Comparison of ENCODE assay signal across 9 mouse cellular contexts in the genomic region with DNA sequence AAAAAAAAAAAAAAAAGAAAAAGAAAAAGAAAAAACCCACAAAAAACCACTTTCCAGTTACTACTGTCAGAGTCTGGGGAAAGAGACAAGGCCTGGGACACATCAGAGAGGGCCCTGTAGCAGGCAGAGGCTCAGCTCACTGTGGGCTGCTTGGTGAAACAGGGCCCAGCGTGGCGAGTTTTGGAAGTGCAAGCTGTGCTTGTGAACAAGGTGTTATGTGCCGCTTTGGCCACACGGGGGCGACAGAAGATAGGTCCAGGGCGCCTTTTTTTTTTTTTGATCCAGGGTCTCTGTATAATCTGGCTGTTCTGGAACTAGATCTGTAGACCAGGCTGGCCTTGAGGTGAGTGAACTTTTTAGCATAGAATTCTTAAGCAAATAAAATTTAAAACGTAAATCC. TPM values are rescaled to one million over a fixed set of nuclear protein-coding genes. Genes with fewer than 3 reads are reported as not detected.
DNase-seq lines count a peak whose midpoint lies in the region; ATAC-seq lines count a peak whose summit lies in the region.
"Had no signal": no experiment of that assay in that cellular context is flagged by ENCODE, and none has a peak within 500 bp of the region (broad histone marks: within the 10 kb centered on the region; RNA-seq: fewer than 3 reads in every experiment).

No protein-coding gene starts in this region.

- 5% methylated on average over 7 of the region's 7 CpGs for WGBS in heart, embryonic 11.5 days (ENCODE audit: insufficient replicate concordance)
- WGBS in forebrain, embryonic 15.5 days: 2% methylated on average over 7 of the region's 7 CpGs
- WGBS in hindbrain, embryonic 16.5 days: under 1% methylated on average over 7 of the region's 7 CpGs
- WGBS in midbrain, embryonic 16.5 days: 2% methylated on average over 7 of the region's 7 CpGs

- no peaks in the 10 kb centered on the region for H3K4me1 ChIP-seq in heart, embryonic 11.5 days (ENCODE audit: control insufficient read depth, insufficient read depth, low read length)
- H3K4me1 ChIP-seq in forebrain, embryonic 15.5 days: peaks cover 14% of the 10 kb centered on the region
- H3K4me1 ChIP-seq in hindbrain, embryonic 16.5 days (ENCODE audit: control insufficient read depth, insufficient read depth, low read depth, low read length): peaks cover 7% of the 10 kb centered on the region
- peaks cover 9% of the 10 kb centered on the region for H3K4me1 ChIP-seq in midbrain, embryonic 16.5 days (ENCODE audit: control insufficient read depth, insufficient read depth, low read length)

- intact Hi-C loops in left cerebral cortex, postnatal 36 days (cut with DNase I): loop anchor here (2.0 kb wide), 1 partner anchor 57 kb away; a partner anchor contains a TSS

- H3K27ac ChIP-seq in heart, embryonic 11.5 days (ENCODE audit: low read depth, low read length): no peak overlapping the region
- H3K27ac ChIP-seq in forebrain, embryonic 15.5 days (replicated peaks): no peak overlapping the region
- H3K27ac ChIP-seq in hindbrain, embryonic 16.5 days (ENCODE audit: low read depth, low read length): no peak overlapping the region
- no peak overlapping the region for H3K27ac ChIP-seq in midbrain, embryonic 16.5 days (ENCODE audit: low read length)
- H3K27ac ChIP-seq: neural tube, embryonic 12.5 days had no signal

- peaks cover 9% of the 10 kb centered on the region for H3K36me3 ChIP-seq in heart, embryonic 11.5 days (ENCODE audit: control insufficient read depth, insufficient read depth, low read length)
- peaks cover 18% of the 10 kb centered on the region for H3K36me3 ChIP-seq in forebrain, embryonic 15.5 days
- peaks cover 11% of the 10 kb centered on the region for H3K36me3 ChIP-seq in hindbrain, embryonic 16.5 days (ENCODE audit: control insufficient read depth, insufficient read depth, low read length)
- H3K36me3 ChIP-seq in midbrain, embryonic 16.5 days (ENCODE audit: control insufficient read depth, insufficient read depth, low read length): peaks cover 16% of the 10 kb centered on the region

- H3K9ac ChIP-seq in heart, embryonic 11.5 days (ENCODE audit: low read depth, low read length): no peak overlapping the region
- no peak overlapping the region for H3K9ac ChIP-seq in forebrain, embryonic 15.5 days (replicated peaks)
- no peak overlapping the region for H3K9ac ChIP-seq in hindbrain, embryonic 16.5 days (ENCODE audit: low read depth, low read length)
- no peak overlapping the region for H3K9ac ChIP-seq in midbrain, embryonic 16.5 days (ENCODE audit: low read depth, low read length)
- H3K9ac ChIP-seq: neural tube, embryonic 12.5 days had no signal

- DNase-seq in heart, adult 18-20 months: peak; percentile 85 to 96
- DNase-seq in c-Kit-positive CD71-negative TER-119-negative erythroid progenitor cells, embryonic 14.5 days (ENCODE audit: low read depth): peak; percentile 89
- DNase-seq in left cerebral cortex, postnatal 36 days (ENCODE audit: low spot score in 2 of 2): peak; percentile 81 to 86
- DNase-seq in spleen, postnatal 14 days (ENCODE audit: low spot score in 2 of 2): peak; percentile 82 to 91

- peaks cover 6% of the 10 kb centered on the region for H3K27me3 ChIP-seq in heart, embryonic 11.5 days (ENCODE audit: control insufficient read depth, insufficient read depth, low read length)
- no peaks in the 10 kb centered on the region for H3K27me3 ChIP-seq in forebrain, embryonic 15.5 days
- H3K27me3 ChIP-seq in hindbrain, embryonic 16.5 days (replicated peaks; ENCODE audit: control insufficient read depth, insufficient read depth, low read length): no peaks in the 10 kb centered on the region
- H3K27me3 ChIP-seq in midbrain, embryonic 16.5 days (ENCODE audit: control insufficient read depth, insufficient read depth, low read depth, low read length): no peaks in the 10 kb centered on the region

- H3K4me3 ChIP-seq in heart, embryonic 11.5 days (ENCODE audit: low read depth, low read length): no peak overlapping the region
- no peak overlapping the region for H3K4me3 ChIP-seq in forebrain, embryonic 15.5 days
- H3K4me3 ChIP-seq in hindbrain, embryonic 16.5 days (ENCODE audit: low read length): no peak overlapping the region
- H3K4me3 ChIP-seq in midbrain, embryonic 16.5 days (ENCODE audit: low read depth, low read length): no peak overlapping the region
- H3K4me3 ChIP-seq: neural tube, embryonic 12.5 days had no signal

- no peak overlapping the region for H3K4me2 ChIP-seq in heart, embryonic 11.5 days
- H3K4me2 ChIP-seq in forebrain, embryonic 15.5 days (replicated peaks): no peak overlapping the region
- no peak overlapping the region for H3K4me2 ChIP-seq in hindbrain, embryonic 16.5 days (ENCODE audit: low read length)
- no peak overlapping the region for H3K4me2 ChIP-seq in midbrain, embryonic 16.5 days (ENCODE audit: low read length)
- H3K4me2 ChIP-seq: neural tube, embryonic 12.5 days had no signal

- ATAC-seq in heart, embryonic 11.5 days (replicated peaks; ENCODE audit: insufficient number of reproducible peaks, low FRiP score, low TSS enrichment): no peak
- 0 out of 2 replicates have a peak, but pooled peaks have one; percentile 49 for ATAC-seq in forebrain, embryonic 15.5 days (replicated peaks)
- peak; percentile 41; the same call in 1 of the 2 replicates for ATAC-seq in hindbrain, embryonic 16.5 days
- 0 out of 2 replicates have a peak, but pooled peaks have one; percentile 61 for ATAC-seq in midbrain, embryonic 16.5 days

- no peaks in the 10 kb centered on the region for H3K9me3 ChIP-seq in heart, embryonic 11.5 days (replicated peaks; ENCODE audit: control insufficient read depth, low read length)
- no peaks in the 10 kb centered on the region for H3K9me3 ChIP-seq in forebrain, embryonic 15.5 days
- no peaks in the 10 kb centered on the region for H3K9me3 ChIP-seq in hindbrain, embryonic 16.5 days (ENCODE audit: control insufficient read depth, low read length)
- H3K9me3 ChIP-seq in midbrain, embryonic 16.5 days (replicated peaks; ENCODE audit: control insufficient read depth, low read length, poor library complexity, severe bottlenecking): no peaks in the 10 kb centered on the region
- H3K9me3 ChIP-seq: neural tube, embryonic 12.5 days had no signal

RNA-seq across cellular contexts. Expression of a gene that starts 11.3 kb away (rescaled TPM):
- total RNA-seq in heart, adult 18-20 months (2021): 1 to 10 TPM; 6.4 to 7.8 TPM
- 4.0 and 6.4 TPM in 2 replicates for polyA plus RNA-seq in heart, embryonic 11.5 days (2014; fragmentation: Nextera tagmentation; extraction: Ambion mirVana)
- 22.0 and 22.7 TPM in 2 replicates for polyA plus RNA-seq in forebrain, embryonic 15.5 days (2015; fragmentation: Nextera tagmentation; extraction: Ambion mirVana)
- polyA plus RNA-seq in hindbrain, embryonic 16.5 days (2015; fragmentation: Nextera tagmentation; extraction: Ambion mirVana): 9.1 and 9.2 TPM in 2 replicates
- 10 to 100 TPM; 18.1 to 23.4 TPM for total RNA-seq in left cerebral cortex, postnatal 36 days (2021)
- 13.6 and 15.0 TPM in 2 replicates for polyA plus RNA-seq in midbrain, embryonic 16.5 days (2015; fragmentation: Nextera tagmentation; extraction: Ambion mirVana)

RNA-seq across cellular contexts. Expression of a gene that starts 19.9 kb away (rescaled TPM):
- total RNA-seq in heart, adult 18-20 months (2021): 1 to 10 TPM in 1 of 2 experiments, under 1 TPM in 1; 0.69 to 1.2 TPM
- polyA plus RNA-seq in heart, embryonic 11.5 days (2014; fragmentation: Nextera tagmentation; extraction: Ambion mirVana): not detected in 2 replicates
- polyA plus RNA-seq in forebrain, embryonic 15.5 days (2015; fragmentation: Nextera tagmentation; extraction: Ambion mirVana): 2.2 and 2.7 TPM in 2 replicates
- polyA plus RNA-seq in hindbrain, embryonic 16.5 days (2015; fragmentation: Nextera tagmentation; extraction: Ambion mirVana): 9.3 and 11.0 TPM in 2 replicates
- 10 to 100 TPM; 16.9 to 33.1 TPM for total RNA-seq in left cerebral cortex, postnatal 36 days (2021)
- 9.6 and 11.0 TPM in 2 replicates for polyA plus RNA-seq in midbrain, embryonic 16.5 days (2015; fragmentation: Nextera tagmentation; extraction: Ambion mirVana)

RNA-seq across cellular contexts. Expression of a gene that starts 23.2 kb away (rescaled TPM):
- 10 to 100 TPM; 93.3 to 97.7 TPM for total RNA-seq in heart, adult 18-20 months (2021)
- 151 and 171 TPM in 2 replicates for polyA plus RNA-seq in heart, embryonic 11.5 days (2014; fragmentation: Nextera tagmentation; extraction: Ambion mirVana)
- polyA plus RNA-seq in forebrain, embryonic 15.5 days (2015; fragmentation: Nextera tagmentation; extraction: Ambion mirVana): 281 and 295 TPM in 2 replicates
- 196 and 207 TPM in 2 replicates for polyA plus RNA-seq in hindbrain, embryonic 16.5 days (2015; fragmentation: Nextera tagmentation; extraction: Ambion mirVana)
- 100 to 1,000 TPM; 147 to 150 TPM for total RNA-seq in left cerebral cortex, postnatal 36 days (2021)
- 174 and 188 TPM in 2 replicates for polyA plus RNA-seq in midbrain, embryonic 16.5 days (2015; fragmentation: Nextera tagmentation; extraction: Ambion mirVana)

RNA-seq across cellular contexts. Expression of a gene that starts 27.9 kb away (rescaled TPM):
- total RNA-seq in heart, adult 18-20 months (2021): 10 to 100 TPM; 75.6 to 80.1 TPM
- 2.4 and 3.7 TPM in 2 replicates for polyA plus RNA-seq in heart, embryonic 11.5 days (2014; fragmentation: Nextera tagmentation; extraction: Ambion mirVana)
- polyA plus RNA-seq in forebrain, embryonic 15.5 days (2015; fragmentation: Nextera tagmentation; extraction: Ambion mirVana): 0.32 and 0.61 TPM in 2 replicates
- 1.1 and 1.8 TPM in 2 replicates for polyA plus RNA-seq in hindbrain, embryonic 16.5 days (2015; fragmentation: Nextera tagmentation; extraction: Ambion mirVana)
- total RNA-seq in left cerebral cortex, postnatal 36 days (2021): 10 to 100 TPM in 1 of 2 experiments, 1 to 10 TPM in 1; 7.5 to 10.0 TPM
- polyA plus RNA-seq in midbrain, embryonic 16.5 days (2015; fragmentation: Nextera tagmentation; extraction: Ambion mirVana): 0.38 and 0.40 TPM in 2 replicates

RNA-seq across cellular contexts. Expression of a gene that starts 30.5 kb away (rescaled TPM):
- 1,000 to 10,000 TPM; 1,809 to 1,881 TPM for total RNA-seq in heart, adult 18-20 months (2021)
- 1,161 and 1,177 TPM in 2 replicates for polyA plus RNA-seq in heart, embryonic 11.5 days (2014; fragmentation: Nextera tagmentation; extraction: Ambion mirVana)
- polyA plus RNA-seq in forebrain, embryonic 15.5 days (2015; fragmentation: Nextera tagmentation; extraction: Ambion mirVana): 551 and 574 TPM in 2 replicates
- polyA plus RNA-seq in hindbrain, embryonic 16.5 days (2015; fragmentation: Nextera tagmentation; extraction: Ambion mirVana): 704 and 759 TPM in 2 replicates
- total RNA-seq in left cerebral cortex, postnatal 36 days (2021): 100 to 1,000 TPM; 411 to 444 TPM
- 455 and 532 TPM in 2 replicates for polyA plus RNA-seq in midbrain, embryonic 16.5 days (2015; fragmentation: Nextera tagmentation; extraction: Ambion mirVana)
